Mouse (Mus musculus): Measurements from ENCODE around the gene Syngr3.
"Not testable (repeated sequence)": the region's sequence is repeated elsewhere in the genome, so short reads cannot be mapped to it uniquely, and the experiment has no call there.

Gene Syngr3

GRCm38 (mm10) chr17:24689251-24690081 is at the start of gene Syngr3:
TSS of gene Syngr3 (minus strand) at chr17:24689955.
- CTCF ChIA-PET = no interaction called here

GRCm38 (mm10) chr17:24738238-24738637 is 48.5 kb upstream of the Syngr3 start:
- CTCF ChIA-PET = no interaction called here

GRCm38 (mm10) chr17:24737135-24737810 is 47.5 kb upstream of the Syngr3 start:
- CTCF ChIA-PET = interaction anchor here (0.8 kb wide), 1 partner anchor 10 kb away, joined by 3 read pairs; no protein-coding TSS in a partner anchor

DNA sequence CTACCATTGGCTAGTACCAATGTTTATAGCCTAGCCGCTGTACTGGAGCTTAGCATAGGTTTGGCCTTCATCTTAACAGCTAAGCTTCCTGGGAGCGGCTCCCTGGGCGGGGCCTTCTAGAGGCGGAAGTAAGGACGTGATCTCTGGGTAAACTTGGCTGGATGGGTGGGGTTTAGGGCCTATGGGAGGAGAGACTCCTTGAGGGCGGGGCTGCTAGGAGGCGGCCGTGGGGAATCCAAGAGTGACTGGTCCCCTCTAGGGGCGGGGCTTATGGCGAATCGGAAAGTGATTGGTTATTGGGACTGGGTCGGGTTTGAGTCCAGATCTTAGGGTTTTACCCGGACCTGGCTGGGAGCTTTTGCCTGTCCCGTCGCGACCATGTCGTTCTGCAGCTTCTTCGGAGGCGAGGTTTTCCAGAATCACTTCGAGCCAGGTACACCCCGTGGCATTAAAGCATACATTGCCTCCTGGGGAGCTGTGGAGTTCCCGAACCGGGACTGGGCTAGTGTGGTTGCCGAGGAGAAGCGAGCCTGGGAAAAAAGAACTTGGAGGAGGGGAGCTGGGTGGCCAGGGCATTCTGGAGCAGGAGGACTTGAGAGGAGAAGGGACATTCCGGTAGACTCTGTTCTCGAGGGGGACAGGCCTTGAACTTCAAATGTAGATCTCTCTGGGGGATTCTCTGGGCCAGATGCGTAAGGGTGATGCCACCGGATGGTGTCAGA is 46.7 kb upstream of the Syngr3 start, which contains the start of gene Msrb1:
Gene Msrb1 (plus strand): TSS at position 313 of the 722 bp plus-strand sequence.
- CTCF ChIA-PET = interaction anchor here (0.8 kb wide), 1 partner anchor 10 kb away, joined by 3 read pairs; no protein-coding TSS in a partner anchor

GRCm38 (mm10) chr17:24735446-24735845 is 45.7 kb upstream of the Syngr3 start:
- CTCF ChIA-PET = interaction anchor here (0.5 kb wide), 1 partner anchor 1805 kb away, joined by 3 read pairs; no protein-coding TSS in a partner anchor

DNA sequence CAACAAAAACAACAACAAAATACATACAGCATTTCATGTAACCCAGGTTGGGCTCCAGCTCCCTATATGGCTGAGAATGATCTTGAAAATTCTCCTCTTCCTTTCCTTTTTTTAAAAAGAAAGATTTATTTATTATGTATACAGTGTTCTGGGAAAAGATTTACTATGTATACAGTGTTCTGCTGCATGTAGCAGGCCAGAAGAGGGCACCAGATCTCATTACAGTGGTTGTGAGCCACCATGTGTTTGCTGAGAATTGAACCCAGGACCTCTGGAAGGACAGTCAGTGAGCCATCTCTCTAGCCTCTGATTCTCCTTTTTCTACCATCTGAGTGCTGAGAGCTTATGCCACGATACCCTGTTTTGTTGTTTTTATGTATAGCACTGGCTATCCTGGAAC is 44.8 kb upstream of the Syngr3 start:
- CTCF ChIA-PET = interaction anchor here (1.4 kb wide), 1 partner anchor 9 kb away, joined by 5 read pairs; the partner anchor contains the start of gene Ndufb10

GRCm38 (mm10) chr17:24733434-24734050 is 43.8 kb upstream of the Syngr3 start:
- CTCF ChIA-PET = interaction anchor here (1.4 kb wide), 1 partner anchor 8 kb away, joined by 5 read pairs; the partner anchor contains the start of gene Ndufb10

DNA sequence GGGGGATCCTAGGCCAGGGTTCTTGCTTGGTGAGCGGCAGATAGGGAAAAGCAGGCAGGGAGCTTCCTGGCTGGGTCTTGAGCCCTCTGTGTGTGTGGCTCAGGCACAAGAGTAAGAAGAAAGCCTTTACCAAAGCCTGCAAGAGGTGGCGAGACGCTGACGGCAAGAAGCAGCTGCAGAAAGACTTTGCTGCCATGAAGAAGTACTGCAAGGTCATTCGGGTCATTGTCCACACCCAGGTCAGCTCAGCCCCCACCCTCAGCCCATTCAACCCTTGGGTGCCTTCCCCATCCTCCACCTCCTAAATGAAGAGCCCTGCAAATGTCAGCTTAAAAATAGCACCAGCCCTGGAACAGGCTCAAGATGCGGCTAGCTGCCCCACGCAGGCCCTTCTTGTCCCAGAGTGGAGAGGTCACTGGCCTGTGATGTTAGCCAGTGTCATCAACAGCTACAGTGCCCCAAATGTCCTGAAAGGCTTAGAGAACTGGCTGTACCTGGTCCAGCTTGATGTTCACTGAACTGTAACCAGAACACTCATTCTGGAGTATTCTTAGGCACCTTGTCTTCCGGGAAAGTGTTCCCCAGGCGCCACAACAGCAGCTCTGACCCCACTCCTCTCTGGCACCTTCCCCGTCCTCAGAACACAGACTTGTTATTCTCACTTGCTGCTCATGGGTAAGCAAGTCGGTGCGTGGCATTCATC is 42.6 kb upstream of the Syngr3 start:
- CTCF ChIA-PET = no interaction called here

- CTCF ChIA-PET = no interaction called here
These were observed 41.0 kb upstream of the Syngr3 start for GRCm38 (mm10) chr17:24730787-24731186.

DNA sequence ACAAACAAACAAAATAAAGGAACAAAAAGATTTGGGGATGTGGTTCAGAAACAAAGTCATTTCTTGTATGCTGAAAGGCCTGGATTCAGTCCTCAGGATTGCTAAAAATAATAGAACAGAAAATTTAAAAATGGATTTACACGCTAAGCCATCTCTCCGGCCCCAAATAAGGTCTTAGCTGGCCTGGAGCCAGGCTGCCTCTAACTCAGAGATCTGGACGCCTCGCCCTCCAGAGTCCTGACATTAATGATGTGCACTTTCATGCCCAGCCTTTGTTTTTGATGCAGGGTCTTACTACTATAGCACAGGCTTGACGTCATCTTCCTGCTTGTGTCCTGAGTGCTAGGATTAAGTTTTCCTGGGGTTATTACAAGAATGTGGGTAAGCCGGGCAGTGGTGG is 39.3 kb upstream of the Syngr3 start:
- CTCF ChIA-PET = no interaction called here

DNA sequence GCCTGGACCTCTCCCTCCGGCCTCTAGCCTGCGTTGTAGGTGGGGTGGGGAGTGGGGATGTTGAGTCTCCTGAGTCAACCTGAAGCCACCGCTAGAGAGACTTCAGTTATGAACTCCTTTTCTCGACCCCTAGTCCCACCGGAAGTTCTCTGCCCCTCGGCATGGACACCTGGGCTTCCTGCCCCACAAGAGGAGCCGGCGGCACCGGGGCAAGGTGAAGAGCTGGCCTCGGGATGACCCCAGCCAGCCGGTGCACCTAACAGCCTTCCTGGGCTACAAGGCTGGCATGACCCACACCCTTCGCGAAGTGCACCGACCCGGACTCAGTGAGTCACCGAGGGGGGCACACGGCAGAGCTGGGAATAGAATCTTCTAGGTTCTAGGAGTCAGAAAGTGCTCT is 38.4 kb upstream of the Syngr3 start:
- CTCF ChIA-PET = no interaction called here

- CTCF ChIA-PET = no interaction called here
These were observed 37.9 kb upstream of the Syngr3 start, which contains the start of gene Rpl3l for GRCm38 (mm10) chr17:24727618-24728017. TSS of gene Rpl3l (plus strand) at chr17:24727820.

- CTCF ChIA-PET = interaction anchor here (1.7 kb wide), 1 partner anchor 8 kb away, joined by 5 read pairs; no protein-coding TSS in a partner anchor
These were observed 36.1 kb upstream of the Syngr3 start for GRCm38 (mm10) chr17:24725637-24726390.

DNA sequence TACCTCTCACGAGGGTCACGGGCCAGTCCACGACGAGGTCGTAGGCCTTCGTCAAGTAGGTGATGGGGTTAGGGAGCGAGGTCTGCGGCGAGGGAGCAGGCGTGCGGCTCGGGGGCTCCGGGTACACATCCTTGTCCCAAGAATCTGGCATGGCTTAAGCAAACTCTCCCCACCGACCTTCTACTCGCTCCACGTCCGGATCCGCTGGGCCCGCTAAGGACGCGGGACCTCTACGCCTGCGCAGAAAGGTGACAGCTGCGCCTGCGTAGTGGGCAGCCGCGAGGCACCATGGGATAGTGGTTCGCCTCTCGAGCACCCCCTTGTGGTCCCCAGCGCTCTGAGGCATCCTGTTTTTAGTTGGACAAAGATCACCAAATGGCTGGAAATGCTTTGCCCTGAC is 34.4 kb upstream of the Syngr3 start, which contains the start of gene Ndufb10:
Gene Ndufb10 (minus strand): TSS at position 295 of the 400 bp plus-strand sequence.
- CTCF ChIA-PET = interaction anchor here (1.7 kb wide), 1 partner anchor 9 kb away, joined by 5 read pairs; no protein-coding TSS in a partner anchor

DNA sequence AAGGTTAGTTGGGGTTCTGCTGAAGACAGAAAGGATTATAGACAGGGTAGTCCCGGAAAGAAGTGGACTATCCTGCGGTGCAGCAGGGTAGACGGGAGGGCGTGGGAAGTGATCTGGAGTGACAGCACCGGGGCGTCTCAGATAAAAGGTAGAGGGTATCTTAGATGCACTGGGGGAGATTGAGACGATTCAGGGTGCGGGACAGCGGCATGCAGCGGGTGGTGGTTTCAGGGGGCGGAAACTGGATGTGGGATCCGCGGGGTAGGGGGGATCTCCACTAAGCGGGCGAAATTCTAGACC is 34.1 kb upstream of the Syngr3 start:
- CTCF ChIA-PET = interaction anchor here (0.7 kb wide), 2 partner anchors 43 to 237 kb away, joined by 3 read pairs; partner anchors contain the start of gene Jpt2

DNA sequence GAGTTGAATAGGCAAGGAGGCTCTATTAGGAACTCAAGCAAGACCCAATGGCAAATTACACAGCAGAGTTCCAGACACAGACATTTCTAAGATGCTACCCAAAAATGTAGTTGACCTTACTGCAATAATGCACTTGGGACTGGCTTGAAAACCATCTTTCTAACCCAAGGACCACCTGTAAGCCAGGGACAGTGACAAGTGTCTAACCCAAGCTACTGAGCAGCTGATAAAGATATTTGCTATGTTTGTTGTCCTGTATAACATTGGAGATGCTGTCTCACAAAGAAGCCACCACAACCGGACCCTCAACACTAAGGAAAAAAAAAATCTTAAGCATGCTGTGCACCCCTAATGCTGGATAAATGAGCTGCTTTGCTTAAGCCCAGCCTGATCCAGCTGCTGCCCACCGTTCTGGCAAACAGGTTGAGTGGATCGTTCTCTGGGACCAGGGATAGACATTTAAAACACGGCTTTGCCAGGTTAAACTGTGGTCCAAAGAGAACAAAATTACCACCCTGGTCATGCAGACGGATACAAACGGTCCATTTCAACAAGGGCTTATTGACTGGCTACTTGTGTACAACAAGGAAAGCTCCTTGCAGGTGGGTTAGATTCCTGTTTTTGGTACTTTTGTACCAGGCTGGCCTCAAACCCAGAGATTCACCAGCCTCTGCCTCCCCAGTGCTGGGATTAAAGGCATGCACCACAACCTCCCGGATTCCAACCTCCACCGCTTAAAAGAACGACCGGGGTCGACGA is 33.5 kb upstream of the Syngr3 start:
- CTCF ChIA-PET = interaction anchor here (0.6 to 0.7 kb wide), 4 partner anchors 8 to 456 kb away, joined by 3 to 4 read pairs (median 3); partner anchors contain the start of gene Jpt2

DNA sequence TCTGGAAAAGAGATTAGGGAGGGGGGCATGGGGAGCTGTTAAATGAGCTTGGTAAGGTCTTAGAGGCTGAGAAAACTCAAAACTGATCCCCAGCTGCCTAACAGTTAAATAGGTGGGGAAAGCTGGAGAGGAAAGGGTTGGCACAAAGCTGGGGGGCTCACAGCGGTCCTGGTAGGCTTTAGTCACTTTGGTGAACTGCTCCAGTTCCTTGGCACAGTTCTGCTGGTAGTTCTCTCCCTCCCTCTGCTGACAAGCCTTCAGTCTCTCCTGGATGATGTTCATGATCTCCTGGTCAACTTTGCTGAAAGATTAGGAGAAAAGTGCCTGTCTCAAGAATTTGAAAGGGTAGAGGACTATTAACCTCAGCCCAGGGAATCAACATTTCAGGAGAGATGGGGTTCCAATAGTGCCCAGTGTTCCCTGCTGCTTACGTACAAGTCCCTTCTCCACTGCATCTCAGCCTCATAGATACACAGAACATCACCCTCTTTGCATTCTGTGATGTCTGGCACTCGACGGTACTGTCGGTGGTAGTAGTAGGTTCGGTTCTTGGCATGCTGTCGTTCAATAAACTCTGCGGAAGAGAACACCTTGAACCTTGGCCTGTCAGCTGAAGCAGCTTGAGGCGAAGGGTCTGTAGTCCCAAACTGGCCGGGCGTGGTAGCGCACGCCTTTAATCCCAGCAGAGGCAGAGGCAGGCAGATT is 32.6 kb upstream of the Syngr3 start:
- CTCF ChIA-PET = interaction anchor here (0.7 kb wide), 1 partner anchor 457 kb away, joined by 4 read pairs; no protein-coding TSS in a partner anchor

DNA sequence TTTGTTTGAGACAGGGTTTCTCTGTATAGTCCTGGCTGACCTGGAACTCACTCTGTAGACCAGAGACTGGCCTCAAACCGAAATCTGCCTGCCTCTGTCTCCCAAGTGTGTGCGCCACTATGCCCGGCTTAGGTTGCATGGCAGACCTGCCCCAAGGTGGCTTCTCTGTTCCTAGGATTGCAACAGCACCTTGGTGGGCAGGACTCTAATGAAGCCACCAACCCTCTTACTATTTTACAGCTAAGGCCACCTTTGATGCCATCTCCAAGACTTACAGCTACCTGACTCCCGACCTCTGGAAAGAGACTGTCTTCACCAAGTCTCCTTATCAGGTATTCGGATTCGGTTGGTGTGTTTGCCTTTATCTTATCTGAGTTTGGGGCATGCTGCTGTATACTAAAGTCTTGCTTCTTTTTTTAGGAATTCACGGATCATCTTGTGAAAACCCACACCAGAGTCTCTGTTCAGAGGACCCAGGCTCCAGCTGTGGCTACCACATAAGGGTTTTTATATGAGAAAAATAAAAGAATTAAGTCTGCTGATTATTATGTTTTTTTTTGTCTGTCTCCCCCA is 31.7 kb upstream of the Syngr3 start:
- CTCF ChIA-PET = not testable (repeated sequence)

Data from spleen, embryonic (tissue).